Mouse (Mus musculus) neural tube, embryonic 14.5 days (tissue): Measurements from ENCODE around the gene Gm21992. TPM values are rescaled to one million over a fixed set of nuclear protein-coding genes. Genes with fewer than 3 reads are reported as not detected.

Experiments used
- ATAC-seq: fragments of 200-750 bp; cut with Nextera tagmentation; 2 replicates; pipeline ENCODE4 v1.8.0; 2017; ENCODE audit warnings: low read depth, mild to moderate bottlenecking, moderate TSS enrichment, moderate library complexity
- H3K27ac ChIP-seq: fragments of 300-500 bp; sonication (generic); 2 replicates; pipeline ENCODE4 v1.5.1; 2014; ENCODE audit warnings: low read depth, mild to moderate bottlenecking, control low read depth, low read length, moderate library complexity, mixed read lengths
- H3K27me3 ChIP-seq: fragments of 300-500 bp; sonication (generic); 2 replicates; pipeline ENCODE4 v1.6.1; 2014; ENCODE audit warnings: low read length; ENCODE audit not compliant: control insufficient read depth, insufficient read depth
- H3K36me3 ChIP-seq: fragments of 300-500 bp; sonication (generic); 2 replicates; pipeline ENCODE4 v1.6.1; 2014; ENCODE audit warnings: low read length, mixed read lengths; ENCODE audit not compliant: control insufficient read depth, insufficient read depth
- H3K4me1 ChIP-seq: fragments of 300-500 bp; sonication (generic); 2 replicates; pipeline ENCODE4 v1.6.1; 2014; ENCODE audit warnings: low read length; ENCODE audit not compliant: control insufficient read depth, insufficient read depth
- H3K4me2 ChIP-seq: fragments of 300-500 bp; sonication (generic); 2 replicates; pipeline ENCODE4 v1.6.1; 2014; ENCODE audit warnings: mild to moderate bottlenecking, low read depth, low read length, control low read depth
- H3K4me3 ChIP-seq: fragments of 300-500 bp; sonication (generic); 2 replicates; pipeline ENCODE4 v1.5.1; 2014; ENCODE audit warnings: low read depth, low read length, control low read depth, mixed read lengths
- H3K9ac ChIP-seq: fragments of 300-500 bp; sonication (generic); replicated peaks from 2 replicates; pipeline ENCODE4 v1.6.1; 2014; ENCODE audit warnings: low read depth, mild to moderate bottlenecking, control low read depth, low read length, mixed read lengths
- H3K9me3 ChIP-seq: fragments of 300-500 bp; sonication (generic); 2 replicates; pipeline ENCODE4 v1.6.1; 2016; ENCODE audit warnings: low read length; ENCODE audit not compliant: control insufficient read depth
- WGBS: fragments of 180-500 bp; shearing (Covaris S2); extraction: QIAGEN DNeasy Blood & Tissue Kit; methylation state at CpG from one replicate; pipeline ENCODE4 v1.1.7; 2014; 5-methylcytosine and 5-hydroxymethylcytosine counted together
- polyA plus RNA-seq: library from polyadenylated mRNA; unstranded; fragments of >200 nt; fragmentation: Nextera tagmentation; extraction: Ambion mirVana; gene quantifications from 2 replicates; pipeline ENCODE4 v1.2.1, GENCODE M21; 2014

Gene Gm21992
- polyA plus RNA-seq, 1 experiment from 2014 or later = 21.0 TPM

GRCm38 (mm10) chr19:4700656-4701055 lies 110.8 kb downstream of the Gm21992 start:
- ATAC-seq = no peak
- Histone ChIP-seq H3K27me3 (0 out of 2 replicates have a peak, but pooled peaks cover 5% of the 10 kb centered on the region), H3K4me1 (peaks cover 7% of the 10 kb centered on the region), H3K9ac (no peak overlapping the region), H3K36me3 (no peaks in the 10 kb centered on the region), H3K27ac (no peak overlapping the region), H3K4me2 (no peak overlapping the region), H3K9me3 (no peaks in the 10 kb centered on the region), H3K4me3 (no peak overlapping the region)
- 47% methylated on average over 8 of the region's 8 CpGs for WGBS

DNA sequence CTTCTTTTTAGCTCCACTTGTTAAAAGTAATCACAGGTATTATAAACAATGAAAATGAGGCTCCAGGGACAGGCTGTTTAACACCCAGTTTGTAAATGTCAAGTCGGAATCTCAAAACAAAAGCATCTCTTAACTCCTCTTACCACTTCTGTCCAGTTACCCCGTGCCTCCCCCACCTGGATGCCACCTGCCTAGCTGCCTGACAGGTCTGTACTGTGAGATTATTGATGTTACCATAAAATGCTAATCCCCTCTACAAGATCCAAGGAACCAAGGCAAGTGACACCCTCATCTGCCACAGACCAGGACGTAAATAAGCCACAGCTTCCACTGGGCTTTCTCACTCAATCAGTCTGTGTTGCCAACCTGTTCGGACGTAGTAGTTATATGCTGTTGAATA lies 111.6 kb downstream of the Gm21992 start:
- Histone ChIP-seq H3K4me3 (no peak overlapping the region), H3K9ac (no peak overlapping the region), H3K27ac (no peak overlapping the region), H3K27me3 (0 out of 2 replicates have a peak, but pooled peaks cover 5% of the 10 kb centered on the region), H3K9me3 (no peaks in the 10 kb centered on the region), H3K36me3 (no peaks in the 10 kb centered on the region), H3K4me2 (no peak overlapping the region), H3K4me1 (peaks cover 7% of the 10 kb centered on the region)
- WGBS = 28% methylated on average over 5 of the region's 5 CpGs
- ATAC-seq = no peak

DNA sequence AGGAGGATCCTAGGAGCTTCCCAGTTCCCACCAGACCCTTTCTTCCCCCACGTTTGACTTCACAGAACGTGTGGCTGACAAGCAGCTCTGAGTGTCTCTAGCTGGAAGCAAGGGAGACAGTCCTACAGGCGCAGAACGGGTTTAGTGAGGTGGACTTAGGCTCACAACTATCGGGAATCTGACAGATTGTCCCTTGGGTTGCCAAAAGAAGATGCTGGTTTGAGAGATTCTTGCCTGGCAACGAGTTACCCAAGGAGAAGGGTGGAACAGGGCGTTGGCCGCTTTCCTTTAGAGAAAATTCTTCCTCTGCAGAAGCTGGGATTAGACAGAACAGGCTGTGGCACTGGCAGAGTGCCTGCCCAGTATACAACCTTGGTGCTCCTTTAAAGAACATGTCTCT lies 112.6 kb downstream of the Gm21992 start:
- Histone ChIP-seq H3K9ac (no peak overlapping the region), H3K27ac (peak overlapping the region; percentile 82; the same call in 1 of the 2 replicates), H3K27me3 (0 out of 2 replicates have a peak, but pooled peaks cover 5% of the 10 kb centered on the region), H3K9me3 (no peaks in the 10 kb centered on the region), H3K36me3 (no peaks in the 10 kb centered on the region), H3K4me2 (peak overlapping the region; percentile 67), H3K4me1 (peaks cover 7% of the 10 kb centered on the region), H3K4me3 (no peak overlapping the region)
- ATAC-seq = no peak
- 34% methylated on average over 8 of the region's 8 CpGs for WGBS

GRCm38 (mm10) chr19:4698205-4698677 lies 113.2 kb downstream of the Gm21992 start, which contains the start of gene Gm960:
TSS of gene Gm960 (minus strand) at chr19:4698668.
- Histone ChIP-seq H3K9ac (peak within 1 kb of the TSS; percentile 75), H3K4me1 (peaks cover 7% of the 10 kb centered on the region), H3K27ac (peak within 1 kb of the TSS; percentile 82), H3K27me3 (0 out of 2 replicates have a peak, but pooled peaks cover 5% of the 10 kb centered on the region), H3K36me3 (no peaks in the 10 kb centered on the region), H3K4me3 (peak within 1 kb of the TSS; percentile 61), H3K4me2 (peak within 1 kb of the TSS; percentile 67), H3K9me3 (no peaks in the 10 kb centered on the region)
- peak; percentile 88 for ATAC-seq
- WGBS = under 1% methylated on average over 40 of the region's 40 CpGs

DNA sequence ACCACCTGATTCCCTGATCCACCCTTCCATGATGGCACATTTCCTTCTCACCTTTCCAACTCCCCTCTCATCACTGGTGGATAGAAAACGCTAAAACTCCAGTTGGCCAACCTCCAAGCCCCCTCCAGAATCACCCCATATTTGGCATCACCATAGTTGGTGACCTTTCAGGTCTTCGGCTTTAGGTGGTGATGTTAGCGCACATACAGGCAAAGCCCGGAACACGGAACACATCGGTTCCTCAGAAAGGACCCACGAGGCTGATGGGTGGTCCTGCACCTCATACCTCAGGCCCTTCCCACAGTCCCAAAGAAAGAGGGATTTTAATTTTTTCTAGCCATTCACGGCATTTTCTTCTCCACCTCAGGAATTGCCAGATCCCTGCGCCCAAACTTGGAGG lies 113.7 kb downstream of the Gm21992 start:
- peak; percentile 54 for ATAC-seq
- peak overlapping the region; percentile 67 for H3K4me2 ChIP-seq
- no peaks in the 10 kb centered on the region for H3K36me3 ChIP-seq
- WGBS = 76% methylated on average over 9 of the region's 9 CpGs
- H3K9me3 ChIP-seq = no peaks in the 10 kb centered on the region
- peak overlapping the region; percentile 82 for H3K27ac ChIP-seq
- H3K4me1 ChIP-seq = peaks cover 7% of the 10 kb centered on the region
- H3K9ac ChIP-seq = peak overlapping the region; percentile 75
- H3K4me3 ChIP-seq = peak overlapping the region; percentile 61
- H3K27me3 ChIP-seq = 0 out of 2 replicates have a peak, but pooled peaks cover 5% of the 10 kb centered on the region

GRCm38 (mm10) chr19:4697121-4697520 lies 114.3 kb downstream of the Gm21992 start:
- no peak overlapping the region for H3K4me3 ChIP-seq
- H3K9ac ChIP-seq = no peak overlapping the region
- H3K4me1 ChIP-seq = peaks cover 7% of the 10 kb centered on the region
- WGBS = 93% methylated on average over 3 of the region's 3 CpGs
- no peak overlapping the region for H3K4me2 ChIP-seq
- no peak overlapping the region for H3K27ac ChIP-seq
- H3K27me3 ChIP-seq = 0 out of 2 replicates have a peak, but pooled peaks cover 5% of the 10 kb centered on the region
- ATAC-seq = no peak
- no peaks in the 10 kb centered on the region for H3K36me3 ChIP-seq
- H3K9me3 ChIP-seq = no peaks in the 10 kb centered on the region

GRCm38 (mm10) chr19:4694346-4694745 lies 117.1 kb downstream of the Gm21992 start:
- Histone ChIP-seq H3K27me3 (no peaks in the 10 kb centered on the region), H3K4me3 (no peak overlapping the region), H3K36me3 (no peaks in the 10 kb centered on the region), H3K27ac (no peak overlapping the region), H3K4me2 (no peak overlapping the region), H3K9me3 (no peaks in the 10 kb centered on the region), H3K4me1 (peaks cover 7% of the 10 kb centered on the region), H3K9ac (no peak overlapping the region)
- ATAC-seq = no peak
- WGBS = 74% methylated on average over 3 of the region's 3 CpGs

Other genes with a start within 250 kb of the Gm21992 start
- gene Lrfn4, start 195.9 kb downstream of the Gm21992 start, polyA plus RNA-seq = 14.3 and 16.9 TPM in 2 replicates
- gene Rce1, start 186.0 kb downstream of the Gm21992 start, polyA plus RNA-seq = 45.2 and 47.8 TPM in 2 replicates
- 7.1 and 8.5 TPM in 2 replicates for gene Gm960, start 112.9 kb downstream of the Gm21992 start, polyA plus RNA-seq
- gene Sptbn2, start 100.4 kb downstream of the Gm21992 start, polyA plus RNA-seq = 34.7 and 44.2 TPM in 2 replicates
- 157 and 158 TPM in 2 replicates for gene Rbm4b, start 55.1 kb downstream of the Gm21992 start, polyA plus RNA-seq
- gene Rbm4, start 17.7 kb downstream of the Gm21992 start, polyA plus RNA-seq = 81.1 and 95.9 TPM in 2 replicates
- 54.6 and 61.1 TPM in 2 replicates for gene Rbm14, start within 50 bp of the Gm21992 start, polyA plus RNA-seq
- gene Ccs, start 27.7 kb upstream of the Gm21992 start, polyA plus RNA-seq = 36.4 and 38.1 TPM in 2 replicates
- gene Ccdc87, start 27.8 kb upstream of the Gm21992 start, polyA plus RNA-seq = 0.48 and 0.58 TPM in 2 replicates
- gene Ctsf, start 43.5 kb upstream of the Gm21992 start, polyA plus RNA-seq = 75.8 and 76.9 TPM in 2 replicates
- gene Actn3, start 66.3 kb upstream of the Gm21992 start, polyA plus RNA-seq = 2.2 and 2.8 TPM in 2 replicates
- 19.1 and 19.4 TPM in 2 replicates for gene Zdhhc24, start 67.1 kb upstream of the Gm21992 start, polyA plus RNA-seq
- 7.8 and 10.8 TPM in 2 replicates for gene Bbs1, start 95.0 kb upstream of the Gm21992 start, polyA plus RNA-seq
- 75.9 and 95.2 TPM in 2 replicates for gene Dpp3, start 116.7 kb upstream of the Gm21992 start, polyA plus RNA-seq
- gene Peli3, start 131.5 kb upstream of the Gm21992 start, polyA plus RNA-seq = 10.4 and 16.5 TPM in 2 replicates
- gene Mrpl11, start 150.5 kb upstream of the Gm21992 start, polyA plus RNA-seq = 111 and 119 TPM in 2 replicates
- 0.35 and 0.48 TPM in 2 replicates for gene Npas4, start 178.7 kb upstream of the Gm21992 start, polyA plus RNA-seq
- gene Slc29a2, start 212.2 kb upstream of the Gm21992 start, polyA plus RNA-seq = 11.5 and 12.2 TPM in 2 replicates
- 92.5 and 108 TPM in 2 replicates for gene B4gat1, start 227.2 kb upstream of the Gm21992 start, polyA plus RNA-seq
- 2.1 and 3.0 TPM in 2 replicates for gene AC124502.3, start 227.3 kb upstream of the Gm21992 start, polyA plus RNA-seq
- gene Brms1, start 229.7 kb upstream of the Gm21992 start, polyA plus RNA-seq = 21.4 and 34.1 TPM in 2 replicates
- 0.62 and 0.86 TPM in 2 replicates for gene Rin1, start 238.9 kb upstream of the Gm21992 start, polyA plus RNA-seq